Mouse (Mus musculus): ENCODE measurements at regions not wholly inside any gene's neighbourhood (a gene's known extent, or its start where the extent isn't known, plus 50 kb on each side); places are given as distances from the start of the nearest gene placed in this dataset.

DNA sequence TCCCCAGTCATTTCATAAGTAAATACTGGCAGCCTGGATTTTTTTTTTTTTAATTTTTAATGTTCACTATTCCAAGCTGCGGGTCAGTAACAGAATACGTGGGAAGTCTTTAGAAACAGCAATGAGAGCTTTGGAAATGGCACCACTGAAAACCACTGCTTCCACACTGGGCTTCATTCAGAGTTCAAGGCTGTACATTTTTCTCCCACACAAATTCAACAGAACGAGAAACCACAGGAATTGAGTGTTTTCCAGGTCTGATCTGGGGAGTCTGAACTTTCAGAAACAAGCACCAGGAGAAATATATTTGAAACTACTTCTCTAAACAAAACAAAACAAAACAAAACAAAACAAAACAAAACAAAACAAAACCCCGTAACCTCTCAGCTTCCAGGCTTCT, 289.1 kb upstream of the Zfp703 start:
- ATAC-seq (ENCODE audit: low FRiP score, low read depth) = no peak
- Histone ChIP-seq H3K27me3 (no peaks in the 10 kb centered on the region), H3K36me3 (no peaks in the 10 kb centered on the region), H3K4me3 (no peak overlapping the region), H3K4me2 (replicated peaks) (no peak overlapping the region), H3K4me1 (peaks cover 4% of the 10 kb centered on the region; the same call in 1 of the 2 replicates), H3K9ac (replicated peaks) (no peak overlapping the region), H3K9me3 (no peaks in the 10 kb centered on the region), H3K27ac (replicated peaks) (no peak overlapping the region)
- WGBS = 81% methylated on average over 4 of the region's 4 CpGs

DNA sequence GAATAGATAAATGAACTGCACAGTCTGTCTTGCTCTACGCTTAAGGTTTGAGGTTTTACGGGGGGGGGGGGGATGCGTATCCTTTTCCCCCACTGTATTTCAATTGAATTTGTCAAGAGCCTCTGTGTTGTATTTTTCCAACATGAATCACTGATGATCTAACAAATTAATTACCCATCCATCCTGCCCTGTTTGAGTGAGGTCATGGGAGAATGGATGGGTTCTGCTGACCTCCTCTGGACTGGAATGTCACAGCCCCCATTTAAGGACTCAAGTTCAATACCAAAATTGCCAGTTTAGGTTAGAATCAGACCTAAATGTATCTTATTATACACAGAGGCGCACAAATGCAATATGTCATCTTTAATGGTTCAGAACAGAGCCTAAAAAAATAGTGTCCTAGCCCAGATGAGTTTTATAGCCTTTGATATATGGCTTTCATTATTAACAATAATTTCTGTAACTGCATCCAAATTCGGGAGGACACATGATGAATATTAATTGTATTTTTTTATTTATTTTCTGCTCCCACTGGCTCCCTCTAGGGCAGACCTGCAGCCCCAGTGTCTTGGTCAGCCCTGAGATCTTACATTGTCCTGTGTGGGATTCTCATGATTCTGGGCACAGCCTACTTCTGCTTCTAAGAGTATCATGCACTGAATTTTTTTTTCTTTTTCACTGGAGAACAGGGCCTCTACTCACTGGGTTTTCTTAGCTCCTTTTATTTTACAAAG, 288.2 kb upstream of the Zfp703 start:
- WGBS = 87% methylated on average over 5 of the region's 5 CpGs
- H3K4me1 ChIP-seq = peaks cover 4% of the 10 kb centered on the region; the same call in 1 of the 2 replicates
- ATAC-seq (ENCODE audit: low FRiP score, low read depth) = no peak
- no peaks in the 10 kb centered on the region for H3K27me3 ChIP-seq
- no peaks in the 10 kb centered on the region for H3K36me3 ChIP-seq
- no peak overlapping the region for H3K9ac ChIP-seq (replicated peaks)
- H3K4me2 ChIP-seq (replicated peaks) = no peak overlapping the region
- H3K4me3 ChIP-seq = no peak overlapping the region
- no peak overlapping the region for H3K27ac ChIP-seq (replicated peaks)
- no peaks in the 10 kb centered on the region for H3K9me3 ChIP-seq

DNA sequence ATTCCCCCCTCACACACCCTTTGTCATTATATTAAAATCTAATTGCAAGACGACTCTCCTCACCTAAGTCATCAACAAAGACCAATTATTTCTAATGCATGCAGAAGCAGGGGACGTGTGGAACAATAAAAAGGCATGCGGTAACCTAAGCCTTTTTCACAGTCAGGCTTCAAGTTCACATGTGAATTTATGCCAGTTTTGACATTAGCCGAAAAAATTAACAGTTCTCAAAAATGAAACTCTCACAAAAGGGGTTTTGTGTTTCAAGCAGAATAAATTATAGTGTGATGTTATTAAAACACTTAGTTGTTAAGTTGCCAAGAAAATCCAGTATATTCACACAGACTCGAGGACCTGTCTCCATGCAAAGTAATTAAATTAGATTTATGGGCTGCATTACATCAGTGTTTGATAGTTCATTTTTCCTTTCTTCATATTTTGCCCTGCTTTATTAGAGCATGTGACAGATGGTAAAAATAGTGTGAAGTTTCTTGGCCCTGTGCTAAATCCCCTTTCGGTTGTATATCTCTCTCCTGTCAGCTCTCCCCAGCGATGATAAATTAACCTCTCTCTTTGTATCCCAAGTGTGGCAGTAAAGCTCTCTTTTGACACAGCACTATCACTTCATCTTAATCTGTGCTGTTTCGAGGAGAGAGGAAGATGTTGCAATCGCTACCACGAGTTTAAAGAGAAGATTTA, 287.5 kb upstream of the Zfp703 start:
- no peaks in the 10 kb centered on the region for H3K27me3 ChIP-seq
- ATAC-seq (ENCODE audit: low FRiP score, low read depth) = no peak
- no peak overlapping the region for H3K4me3 ChIP-seq
- no peak overlapping the region for H3K27ac ChIP-seq (replicated peaks)
- no peak overlapping the region for H3K9ac ChIP-seq (replicated peaks)
- H3K9me3 ChIP-seq = no peaks in the 10 kb centered on the region
- H3K4me1 ChIP-seq = peaks cover 4% of the 10 kb centered on the region; the same call in 1 of the 2 replicates
- H3K4me2 ChIP-seq (replicated peaks) = no peak overlapping the region
- WGBS = 54% methylated on average over 10 of the region's 10 CpGs
- H3K36me3 ChIP-seq = no peaks in the 10 kb centered on the region

DNA sequence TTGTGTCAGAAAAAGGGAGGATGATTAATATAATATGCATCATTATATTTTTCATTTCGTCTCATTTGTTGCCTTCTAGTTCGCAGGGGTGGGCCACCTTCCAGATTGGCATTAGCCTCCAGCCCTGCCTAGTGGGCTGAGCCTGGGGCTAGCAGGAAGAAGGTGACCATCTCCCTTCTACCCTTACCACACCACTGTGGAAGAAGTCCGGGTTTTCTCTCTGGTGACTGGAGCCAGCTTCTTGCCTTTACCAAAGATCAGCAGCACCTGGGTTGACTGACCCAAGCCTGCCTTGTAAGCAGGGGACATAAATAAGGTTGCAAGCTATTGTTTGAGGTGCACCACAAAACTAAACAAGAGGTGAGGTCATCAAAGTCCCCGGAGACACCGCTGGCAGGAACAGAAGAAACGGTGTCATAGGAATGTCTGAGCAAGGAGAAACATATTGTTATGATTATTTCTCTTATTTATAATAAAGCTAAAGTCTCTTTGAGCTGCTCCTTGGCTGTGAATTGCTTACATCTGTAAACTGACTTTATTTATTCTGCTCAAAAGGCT, 286.9 kb upstream of the Zfp703 start:
- Histone ChIP-seq H3K9me3 (no peaks in the 10 kb centered on the region), H3K9ac (replicated peaks) (no peak overlapping the region), H3K27ac (replicated peaks) (no peak overlapping the region), H3K4me2 (replicated peaks) (no peak overlapping the region), H3K4me1 (peaks cover 4% of the 10 kb centered on the region; the same call in 1 of the 2 replicates), H3K36me3 (no peaks in the 10 kb centered on the region), H3K4me3 (no peak overlapping the region), H3K27me3 (no peaks in the 10 kb centered on the region)
- WGBS = 82% methylated on average over 6 of the region's 6 CpGs
- ATAC-seq (ENCODE audit: low FRiP score, low read depth) = no peak

DNA sequence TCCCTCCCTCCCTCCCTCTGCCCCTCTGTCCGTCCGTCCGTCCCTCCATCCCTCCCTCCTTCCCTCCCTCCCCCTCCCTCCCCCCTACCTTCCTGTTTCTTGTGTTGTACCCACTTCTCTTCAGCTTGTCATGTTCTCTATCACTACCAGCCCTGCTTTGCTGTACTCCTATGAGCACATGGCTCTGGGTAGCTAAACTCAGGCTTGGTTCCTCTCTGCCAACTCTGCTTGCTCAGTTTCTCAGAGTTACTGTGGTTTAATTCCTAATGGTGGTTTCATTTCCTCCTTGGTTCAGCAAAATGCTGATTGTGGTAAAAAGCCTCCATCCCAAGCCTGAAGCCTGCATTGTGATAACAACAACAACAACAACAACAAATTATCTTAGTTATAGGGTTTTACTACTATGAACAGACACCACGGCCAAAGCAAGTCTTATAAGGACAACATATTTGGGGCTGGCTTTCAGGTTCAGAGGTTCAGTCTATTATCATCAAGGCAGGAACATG, 279.5 kb upstream of the Zfp703 start:
- H3K9me3 ChIP-seq = no peaks in the 10 kb centered on the region
- no peak overlapping the region for H3K9ac ChIP-seq (replicated peaks)
- no peaks in the 10 kb centered on the region for H3K36me3 ChIP-seq
- H3K27me3 ChIP-seq = no peaks in the 10 kb centered on the region
- H3K4me1 ChIP-seq = no peaks in the 10 kb centered on the region
- WGBS = 94% methylated on average over 1 of the region's 4 CpGs
- H3K27ac ChIP-seq (replicated peaks) = no peak overlapping the region
- ATAC-seq (ENCODE audit: low FRiP score, low read depth) = no peak
- H3K4me2 ChIP-seq (replicated peaks) = no peak overlapping the region
- H3K4me3 ChIP-seq = no peak overlapping the region

- Histone ChIP-seq H3K4me2 (replicated peaks) (no peak overlapping the region), H3K27me3 (no peaks in the 10 kb centered on the region), H3K9me3 (no peaks in the 10 kb centered on the region), H3K4me1 (no peaks in the 10 kb centered on the region), H3K36me3 (no peaks in the 10 kb centered on the region), H3K27ac (replicated peaks) (no peak overlapping the region), H3K9ac (replicated peaks) (no peak overlapping the region), H3K4me3 (no peak overlapping the region)
- WGBS = 86% methylated on average over 7 of the region's 7 CpGs
- no peak for ATAC-seq (ENCODE audit: low FRiP score, low read depth)
These were observed 278.5 kb upstream of the Zfp703 start for GRCm38 (mm10) chr8:26698580-26698979.

GRCm38 (mm10) chr8:26706048-26706767, 270.9 kb upstream of the Zfp703 start:
- Histone ChIP-seq H3K4me2 (replicated peaks) (no peak overlapping the region), H3K27ac (replicated peaks) (no peak overlapping the region), H3K4me1 (no peaks in the 10 kb centered on the region), H3K9ac (replicated peaks) (no peak overlapping the region), H3K9me3 (no peaks in the 10 kb centered on the region), H3K27me3 (no peaks in the 10 kb centered on the region), H3K36me3 (no peaks in the 10 kb centered on the region), H3K4me3 (no peak overlapping the region)
- no peak for ATAC-seq (ENCODE audit: low FRiP score, low read depth)
- 61% methylated on average over 9 of the region's 9 CpGs for WGBS

DNA sequence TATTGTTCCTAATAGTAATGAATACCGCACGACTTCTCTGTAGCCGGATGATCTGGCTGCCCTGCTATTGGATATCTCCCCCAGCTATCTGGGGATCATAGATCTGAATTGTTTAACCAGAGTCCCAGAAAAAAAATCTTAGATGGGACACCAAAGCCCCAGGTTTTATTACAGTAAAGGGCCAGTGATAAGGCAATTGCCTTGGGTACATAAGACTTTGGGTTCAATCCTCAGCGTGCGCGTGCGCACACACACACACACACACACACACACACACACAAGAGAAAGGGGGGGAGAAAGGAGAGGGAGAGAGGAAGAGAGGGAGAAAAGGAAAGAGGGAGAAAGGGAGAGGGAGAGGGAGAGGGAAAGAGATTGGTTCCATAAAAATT, 270.4 kb upstream of the Zfp703 start:
- Histone ChIP-seq H3K27ac (replicated peaks) (no peak overlapping the region), H3K36me3 (no peaks in the 10 kb centered on the region), H3K4me1 (no peaks in the 10 kb centered on the region), H3K9ac (replicated peaks) (no peak overlapping the region), H3K4me3 (no peak overlapping the region), H3K4me2 (replicated peaks) (no peak overlapping the region), H3K27me3 (no peaks in the 10 kb centered on the region), H3K9me3 (no peaks in the 10 kb centered on the region)
- no peak for ATAC-seq (ENCODE audit: low FRiP score, low read depth)
- 87% methylated on average over 7 of the region's 7 CpGs for WGBS

GRCm38 (mm10) chr8:26713836-26714235, 263.3 kb upstream of the Zfp703 start:
- Histone ChIP-seq H3K4me3 (no peak overlapping the region), H3K4me2 (replicated peaks) (no peak overlapping the region), H3K36me3 (no peaks in the 10 kb centered on the region), H3K27ac (replicated peaks) (no peak overlapping the region), H3K9ac (replicated peaks) (no peak overlapping the region), H3K27me3 (no peaks in the 10 kb centered on the region), H3K4me1 (no peaks in the 10 kb centered on the region), H3K9me3 (no peaks in the 10 kb centered on the region)
- no peak for ATAC-seq (ENCODE audit: low FRiP score, low read depth)
- 96% methylated on average over 8 of the region's 8 CpGs for WGBS

GRCm38 (mm10) chr8:26714714-26715113, 262.4 kb upstream of the Zfp703 start:
- H3K4me2 ChIP-seq (replicated peaks) = no peak overlapping the region
- no peaks in the 10 kb centered on the region for H3K4me1 ChIP-seq
- no peak overlapping the region for H3K9ac ChIP-seq (replicated peaks)
- H3K9me3 ChIP-seq = no peaks in the 10 kb centered on the region
- no peak overlapping the region for H3K4me3 ChIP-seq
- no peak for ATAC-seq (ENCODE audit: low FRiP score, low read depth)
- H3K36me3 ChIP-seq = no peaks in the 10 kb centered on the region
- WGBS = 83% methylated on average over 3 of the region's 3 CpGs
- H3K27ac ChIP-seq (replicated peaks) = no peak overlapping the region
- H3K27me3 ChIP-seq = no peaks in the 10 kb centered on the region

GRCm38 (mm10) chr8:26718409-26719355, 258.4 kb upstream of the Zfp703 start:
- no peaks in the 10 kb centered on the region for H3K27me3 ChIP-seq
- 62% methylated on average over 11 of the region's 11 CpGs for WGBS
- no peak for ATAC-seq (ENCODE audit: low FRiP score, low read depth)
- no peaks in the 10 kb centered on the region for H3K36me3 ChIP-seq
- H3K9ac ChIP-seq (replicated peaks) = no peak overlapping the region
- H3K4me1 ChIP-seq = no peaks in the 10 kb centered on the region
- no peak overlapping the region for H3K4me2 ChIP-seq (replicated peaks)
- no peaks in the 10 kb centered on the region for H3K9me3 ChIP-seq
- no peak overlapping the region for H3K27ac ChIP-seq (replicated peaks)
- no peak overlapping the region for H3K4me3 ChIP-seq
